Mouse (Mus musculus) liver, embryonic 11.5 days (tissue): ENCODE data around the gene Map10. TPM values are rescaled to one million over a fixed set of nuclear protein-coding genes. Genes with fewer than 3 reads are reported as not detected.

Experiments
- ATAC-seq: fragments of 200-750 bp; cut with Nextera tagmentation; replicated peaks from 2 replicates; pipeline ENCODE4 v1.8.0; 2017; ENCODE audit warnings: moderate number of reproducible peaks, mild to moderate bottlenecking, moderate TSS enrichment, moderate library complexity; ENCODE audit not compliant: low FRiP score
- DNase-seq: peaks from one replicate; pipeline ENCODE4 v3.0.0-alpha.2; 2017; ENCODE audit warnings: low spot score
- H3K27ac ChIP-seq: fragments of 300-500 bp; sonication (generic); 2 replicates; pipeline ENCODE4 v1.5.1; 2014; ENCODE audit warnings: mild to moderate bottlenecking, low read depth, low read length, control low read depth
- H3K27me3 ChIP-seq: fragments of 300-500 bp; sonication (generic); replicated peaks from 2 replicates; pipeline ENCODE4 v1.6.1; 2014; ENCODE audit warnings: low read length, mixed read lengths; ENCODE audit not compliant: control insufficient read depth, insufficient read depth
- H3K36me3 ChIP-seq: fragments of 300-500 bp; sonication (generic); 2 replicates; pipeline ENCODE4 v1.6.1; 2014; ENCODE audit warnings: mild to moderate bottlenecking, low read length, moderate library complexity, mixed read lengths; ENCODE audit not compliant: control insufficient read depth, insufficient read depth
- H3K4me1 ChIP-seq: fragments of 300-500 bp; sonication (generic); replicated peaks from 2 replicates; pipeline ENCODE4 v1.6.1; 2014; ENCODE audit warnings: low read length, mixed read lengths; ENCODE audit not compliant: control insufficient read depth, insufficient read depth
- H3K4me2 ChIP-seq: fragments of 300-500 bp; sonication (generic); 2 replicates; pipeline ENCODE4 v1.6.1; 2014; ENCODE audit warnings: mild to moderate bottlenecking, control low read depth, moderate library complexity
- H3K4me3 ChIP-seq: fragments of 300-500 bp; sonication (generic); 2 replicates; pipeline ENCODE4 v1.5.1; 2014; ENCODE audit warnings: low read depth, low read length, control low read depth
- H3K9ac ChIP-seq: fragments of 300-500 bp; sonication (generic); 2 replicates; pipeline ENCODE4 v1.6.1; 2014; ENCODE audit warnings: low read depth, low read length, control low read depth
- H3K9me3 ChIP-seq: fragments of 300-500 bp; sonication (generic); 2 replicates; pipeline ENCODE4 v1.6.1; 2016; ENCODE audit warnings: low read length, inconsistent platforms, mixed read lengths; ENCODE audit not compliant: control insufficient read depth
- WGBS: fragments of 180-500 bp; shearing (Covaris S2); extraction: QIAGEN DNeasy Blood & Tissue Kit; methylation state at CpG from one replicate; pipeline ENCODE4 v1.1.7; 2014; 5-methylcytosine and 5-hydroxymethylcytosine counted together
- polyA plus RNA-seq: library from polyadenylated mRNA; unstranded; fragments of >200 nt; fragmentation: Nextera tagmentation; extraction: Ambion mirVana; gene quantifications from 2 replicates; pipeline ENCODE4 v1.2.1, GENCODE M21; 2014

Map10 gene
- polyA plus RNA-seq, 1 experiment from 2014 or later = 2.6 TPM

- no peak overlapping the region for H3K9ac ChIP-seq
- H3K4me3 ChIP-seq = no peak overlapping the region
- H3K4me1 ChIP-seq = peaks cover 5% of the 10 kb centered on the region; the same call in 1 of the 2 replicates
- H3K36me3 ChIP-seq = no peaks in the 10 kb centered on the region; the same call in 1 of the 2 replicates
- H3K27me3 ChIP-seq = no peaks in the 10 kb centered on the region
- H3K9me3 ChIP-seq = peaks cover 4% of the 10 kb centered on the region; the same call in 1 of the 2 replicates
- DNase-seq = no peak
- no peak overlapping the region for H3K27ac ChIP-seq
- no peak overlapping the region for H3K4me2 ChIP-seq
- 56% methylated on average over 8 of the region's 8 CpGs for WGBS
- no peak for ATAC-seq
These were observed 4.3 kb upstream of the Map10 start for GRCm38 (mm10) chr8:125665183-125665875.

GRCm38 (mm10) chr8:125665876-125666186 is 3.8 kb upstream of the Map10 start:
- H3K9ac ChIP-seq = no peak overlapping the region
- WGBS = 50% methylated on average over 2 of the region's 2 CpGs
- H3K4me3 ChIP-seq = no peak overlapping the region
- H3K9me3 ChIP-seq = peaks cover 9% of the 10 kb centered on the region
- H3K27ac ChIP-seq = no peak overlapping the region
- DNase-seq = no peak
- no peak overlapping the region for H3K4me2 ChIP-seq
- ATAC-seq = no peak
- H3K27me3 ChIP-seq = no peaks in the 10 kb centered on the region
- peaks cover 5% of the 10 kb centered on the region; the same call in 1 of the 2 replicates for H3K4me1 ChIP-seq
- H3K36me3 ChIP-seq = no peaks in the 10 kb centered on the region; the same call in 1 of the 2 replicates

GRCm38 (mm10) chr8:125666201-125666600 is 3.4 kb upstream of the Map10 start:
- Histone ChIP-seq H3K36me3 (no peaks in the 10 kb centered on the region; the same call in 1 of the 2 replicates), H3K4me2 (no peak overlapping the region), H3K4me3 (no peak overlapping the region), H3K9ac (no peak overlapping the region), H3K4me1 (peaks cover 5% of the 10 kb centered on the region; the same call in 1 of the 2 replicates), H3K27ac (no peak overlapping the region), H3K9me3 (peaks cover 12% of the 10 kb centered on the region), H3K27me3 (no peaks in the 10 kb centered on the region)
- ATAC-seq (no peak), DNase-seq (no peak)
- 42% methylated on average over 5 of the region's 5 CpGs for WGBS

- peaks cover 20% of the 10 kb centered on the region for H3K9me3 ChIP-seq
- peaks cover 5% of the 10 kb centered on the region; the same call in 1 of the 2 replicates for H3K4me1 ChIP-seq
- H3K4me3 ChIP-seq = no peak overlapping the region
- no peak overlapping the region for H3K27ac ChIP-seq
- no peak for DNase-seq
- ATAC-seq = no peak
- H3K9ac ChIP-seq = no peak overlapping the region
- 66% methylated on average over 2 of the region's 2 CpGs for WGBS
- no peaks in the 10 kb centered on the region for H3K27me3 ChIP-seq
- no peak overlapping the region for H3K4me2 ChIP-seq
- peaks cover 5% of the 10 kb centered on the region; the same call in 1 of the 2 replicates for H3K36me3 ChIP-seq
These were observed 2.4 kb upstream of the Map10 start for GRCm38 (mm10) chr8:125667248-125667647.

- peaks cover 5% of the 10 kb centered on the region; the same call in 1 of the 2 replicates for H3K36me3 ChIP-seq
- H3K27me3 ChIP-seq = no peaks in the 10 kb centered on the region
- peak overlapping the region; percentile 89 for H3K4me2 ChIP-seq
- peaks cover 5% of the 10 kb centered on the region; the same call in 1 of the 2 replicates for H3K4me1 ChIP-seq
- no peak overlapping the region for H3K27ac ChIP-seq
- DNase-seq (no peak), ATAC-seq (peak; percentile 15; the same call in 1 of the 2 replicates)
- H3K9me3 ChIP-seq = peaks cover 20% of the 10 kb centered on the region
- 80% methylated on average over 14 of the region's 14 CpGs for WGBS
- no peak overlapping the region for H3K9ac ChIP-seq
- H3K4me3 ChIP-seq = peak overlapping the region; percentile 70
These were observed 389 bp upstream of the Map10 start for GRCm38 (mm10) chr8:125669159-125669699.

GRCm38 (mm10) chr8:125670420-125670819 is 802 bp downstream of the Map10 start:
- ATAC-seq (0 out of 2 replicates have a peak, but pooled peaks have one; percentile 10), DNase-seq (no peak)
- peaks cover 5% of the 10 kb centered on the region; the same call in 1 of the 2 replicates for H3K36me3 ChIP-seq
- 91% methylated on average over 6 of the region's 6 CpGs for WGBS
- peaks cover 5% of the 10 kb centered on the region; the same call in 1 of the 2 replicates for H3K4me1 ChIP-seq
- peaks cover 20% of the 10 kb centered on the region for H3K9me3 ChIP-seq
- peak overlapping the region; percentile 70 for H3K4me3 ChIP-seq
- H3K27ac ChIP-seq = no peak overlapping the region
- H3K4me2 ChIP-seq = peak overlapping the region; percentile 89
- H3K27me3 ChIP-seq = no peaks in the 10 kb centered on the region
- H3K9ac ChIP-seq = peak overlapping the region; percentile 75

GRCm38 (mm10) chr8:125670906-125671305 is 1.3 kb downstream of the Map10 start:
- DNase-seq = no peak
- peaks cover 5% of the 10 kb centered on the region; the same call in 1 of the 2 replicates for H3K4me1 ChIP-seq
- H3K9ac ChIP-seq = no peak overlapping the region
- no peaks in the 10 kb centered on the region for H3K27me3 ChIP-seq
- H3K4me3 ChIP-seq = no peak overlapping the region
- ATAC-seq = no peak
- no peak overlapping the region for H3K27ac ChIP-seq
- no peak overlapping the region for H3K4me2 ChIP-seq
- whole genome bisulfite sequencing = 93% methylated on average over 9 of the region's 9 CpGs
- peaks cover 20% of the 10 kb centered on the region for H3K9me3 ChIP-seq
- H3K36me3 ChIP-seq = peaks cover 5% of the 10 kb centered on the region; the same call in 1 of the 2 replicates

- Histone ChIP-seq H3K4me3 (no peak overlapping the region), H3K4me1 (peaks cover 5% of the 10 kb centered on the region; the same call in 1 of the 2 replicates), H3K27me3 (no peaks in the 10 kb centered on the region), H3K9me3 (peaks cover 20% of the 10 kb centered on the region), H3K9ac (no peak overlapping the region), H3K36me3 (peaks cover 5% of the 10 kb centered on the region; the same call in 1 of the 2 replicates), H3K4me2 (no peak overlapping the region), H3K27ac (no peak overlapping the region)
- WGBS = 94% methylated on average over 5 of the region's 5 CpGs
- ATAC-seq (no peak), DNase-seq (no peak)
These were observed 1.8 kb downstream of the Map10 start for GRCm38 (mm10) chr8:125671371-125671770.
